Mouse (Mus musculus) G1E (cell line): ENCODE measurements at regions not wholly inside any gene's neighbourhood (a gene's known extent, or its start where the extent isn't known, plus 50 kb on each side); places are given as distances from the start of the nearest gene placed in this dataset.

Source experiments
- CTCF ChIP-seq: IDR thresholded peaks from 2 replicates; pipeline ENCODE4 v1.5.1; 2012; ENCODE audit warnings: low read depth, low read length, inconsistent platforms, mixed read lengths
- GATA1 ChIP-seq: IDR thresholded peaks from 2 replicates; pipeline ENCODE4 v1.6.1; 2012; ENCODE audit warnings: borderline replicate concordance, low read length, inconsistent platforms, mixed read lengths
- GATA2 ChIP-seq: IDR thresholded peaks from 2 replicates; pipeline ENCODE4 v1.6.1; 2012; ENCODE audit warnings: low read depth, low read length, inconsistent platforms, borderline replicate concordance

DNA sequence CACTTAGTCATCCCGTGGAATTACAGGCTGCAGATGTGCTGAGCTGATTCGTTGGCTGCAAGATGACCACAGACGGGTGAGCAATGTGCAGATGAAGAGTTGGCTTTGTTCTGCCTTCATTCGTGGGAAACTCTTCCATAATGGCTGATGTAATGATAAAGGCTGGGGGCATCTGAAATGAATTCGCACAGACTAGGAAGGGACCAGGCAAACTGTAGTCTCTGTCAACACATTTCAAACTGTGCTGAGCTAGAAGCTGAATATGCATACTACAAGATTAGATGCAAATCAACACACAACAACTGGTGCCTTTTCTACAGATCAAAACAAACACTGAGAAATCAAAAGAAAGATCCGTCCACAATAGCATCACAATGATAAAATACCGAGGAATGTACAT is 58.1 kb downstream of the Gm21962 start:
- TF ChIP-seq CTCF (no peak), GATA1 (no peak), GATA2 (no peak)
